Mouse (Mus musculus): ENCODE measurements around the gene Ppp1r8. TPM values are rescaled to one million over a fixed set of nuclear protein-coding genes. Genes with fewer than 3 reads are reported as not detected.

Ppp1r8 gene
- polyA plus RNA-seq (2014; fragmentation: Nextera tagmentation; extraction: Ambion mirVana), result 58.3 and 60.4 TPM in 2 replicates

GRCm38 (mm10) chr4:132842970-132843704 lies at the start of gene Ppp1r8:
TSS of gene Ppp1r8 (minus strand) at chr4:132843169.
- Histone ChIP-seq H3K9me3 (ENCODE audit: low read depth, low read length) (no peaks in the 10 kb centered on the region), H3K9ac (peak within 1 kb of the TSS; percentile 88), H3K36me3 (ENCODE audit: insufficient read depth) (peaks cover 25% of the 10 kb centered on the region), H3K4me2 (peak within 1 kb of the TSS; percentile 65), H3K27me3 (ENCODE audit: insufficient read depth, low read length) (no peaks in the 10 kb centered on the region), H3K27ac (ENCODE audit: low read depth) (peak within 1 kb of the TSS; percentile 75), H3K4me1 (ENCODE audit: insufficient read depth) (no peaks in the 10 kb centered on the region), H3K4me3 (ENCODE audit: low read depth, low read length) (peak within 1 kb of the TSS; percentile 93)
- WGBS, result 1% methylated on average over 40 of the region's 40 CpGs
- DNase-seq, result peak; percentile 97
- peak; percentile 68 for TF ChIP-seq CTCF (IDR thresholded peaks at IDR 0.05; ENCODE audit: low read depth)
- ATAC-seq (ENCODE audit: insufficient read depth), result peak; percentile 100

- DNase-seq (no peak), ATAC-seq (ENCODE audit: insufficient read depth) (peak; percentile 53)
- Histone ChIP-seq H3K9ac (peak overlapping the region; percentile 91), H3K27me3 (ENCODE audit: insufficient read depth, low read length) (no peaks in the 10 kb centered on the region), H3K4me1 (ENCODE audit: insufficient read depth) (0 out of 2 replicates have a peak, but pooled peaks cover 5% of the 10 kb centered on the region), H3K36me3 (ENCODE audit: insufficient read depth) (peaks cover 13% of the 10 kb centered on the region), H3K9me3 (ENCODE audit: low read depth, low read length) (no peaks in the 10 kb centered on the region), H3K4me2 (peak overlapping the region; percentile 90), H3K4me3 (ENCODE audit: low read depth, low read length) (peak overlapping the region; percentile 95), H3K27ac (ENCODE audit: low read depth) (peak overlapping the region; percentile 83)
- 6% methylated on average over 9 of the region's 9 CpGs for WGBS
- no peak for TF ChIP-seq CTCF (IDR thresholded peaks at IDR 0.05; ENCODE audit: low read depth)
These were observed 41.9 kb upstream of the Ppp1r8 start for GRCm38 (mm10) chr4:132884844-132885374.

GRCm38 (mm10) chr4:132884064-132884843 lies 41.3 kb upstream of the Ppp1r8 start, which contains the start of gene Stx12:
TSS of gene Stx12 (minus strand) at chr4:132884509.
- Histone ChIP-seq H3K27me3 (ENCODE audit: insufficient read depth, low read length) (no peaks in the 10 kb centered on the region), H3K4me2 (peak within 1 kb of the TSS; percentile 90), H3K9me3 (ENCODE audit: low read depth, low read length) (no peaks in the 10 kb centered on the region), H3K9ac (peak within 1 kb of the TSS; percentile 91), H3K27ac (ENCODE audit: low read depth) (peak within 1 kb of the TSS; percentile 83), H3K36me3 (ENCODE audit: insufficient read depth) (peaks cover 19% of the 10 kb centered on the region), H3K4me3 (ENCODE audit: low read depth, low read length) (peak within 1 kb of the TSS; percentile 95), H3K4me1 (ENCODE audit: insufficient read depth) (0 out of 2 replicates have a peak, but pooled peaks cover 5% of the 10 kb centered on the region)
- ATAC-seq (ENCODE audit: insufficient read depth) (peak; percentile 95), DNase-seq (peak; percentile 96)
- WGBS, result under 1% methylated on average over 72 of the region's 72 CpGs
- TF ChIP-seq CTCF (IDR thresholded peaks at IDR 0.05; ENCODE audit: low read depth), result no peak

- no peak for TF ChIP-seq CTCF (IDR thresholded peaks at IDR 0.05; ENCODE audit: low read depth)
These were observed 40.6 kb upstream of the Ppp1r8 start for GRCm38 (mm10) chr4:132883561-132884063.

GRCm38 (mm10) chr4:132874363-132875097 lies 31.6 kb upstream of the Ppp1r8 start:
- 88% methylated on average over 7 of the region's 7 CpGs for WGBS
- Histone ChIP-seq H3K4me3 (ENCODE audit: low read depth, low read length) (no peak overlapping the region), H3K36me3 (ENCODE audit: insufficient read depth) (peaks cover 29% of the 10 kb centered on the region), H3K9ac (no peak overlapping the region), H3K27ac (ENCODE audit: low read depth) (no peak overlapping the region), H3K4me2 (no peak overlapping the region), H3K4me1 (ENCODE audit: insufficient read depth) (no peaks in the 10 kb centered on the region), H3K27me3 (ENCODE audit: insufficient read depth, low read length) (no peaks in the 10 kb centered on the region), H3K9me3 (ENCODE audit: low read depth, low read length) (no peaks in the 10 kb centered on the region)
- TF ChIP-seq CTCF (IDR thresholded peaks at IDR 0.05; ENCODE audit: low read depth), result no peak
- no peak for ATAC-seq (ENCODE audit: insufficient read depth)
- DNase-seq, result no peak

More at GRCm38 (mm10) chr4:132883561-132884063, 40.6 kb upstream of the Ppp1r8 start:
- WGBS, result 2% methylated on average over 21 of the region's 21 CpGs
- 0 out of 2 replicates have a peak, but pooled peaks cover 5% of the 10 kb centered on the region for H3K4me1 ChIP-seq (ENCODE audit: insufficient read depth)
- H3K4me2 ChIP-seq, result peak overlapping the region; percentile 90
- peak; percentile 37 for DNase-seq
- H3K9ac ChIP-seq, result peak overlapping the region; percentile 91
- no peaks in the 10 kb centered on the region for H3K9me3 ChIP-seq (ENCODE audit: low read depth, low read length)
- no peak; the same call in 1 of the 2 replicates for ATAC-seq (ENCODE audit: insufficient read depth)
- H3K4me3 ChIP-seq (ENCODE audit: low read depth, low read length), result peak overlapping the region; percentile 95
- no peaks in the 10 kb centered on the region for H3K27me3 ChIP-seq (ENCODE audit: insufficient read depth, low read length)
- H3K36me3 ChIP-seq (ENCODE audit: insufficient read depth), result peaks cover 19% of the 10 kb centered on the region
- peak overlapping the region; percentile 83 for H3K27ac ChIP-seq (ENCODE audit: low read depth)

Measured in lung, embryonic 14.5 days (tissue).